Mouse (Mus musculus) ES-Bruce4 (cell line): ENCODE data around the gene Zfp61. TPM values are rescaled to one million over a fixed set of nuclear protein-coding genes. Genes with fewer than 3 reads are reported as not detected.
"Not testable (repeated sequence)": the region's sequence is repeated elsewhere in the genome, so short reads cannot be mapped to it uniquely, and the experiment has no call there.

Experiments used
- H3K27ac ChIP-seq: 2 replicates; pipeline ENCODE4 v1.5.1; 2012; ENCODE audit warnings: low read length, inconsistent platforms; ENCODE audit not compliant: insufficient read depth
- H3K27me3 ChIP-seq: 2 replicates; pipeline ENCODE4 v1.6.1; 2012; ENCODE audit warnings: mild to moderate bottlenecking, low read length, inconsistent platforms; ENCODE audit not compliant: control insufficient read depth, poor library complexity, insufficient read depth, severe bottlenecking
- H3K36me3 ChIP-seq: 2 replicates; pipeline ENCODE4 v1.6.1; 2012; ENCODE audit warnings: inconsistent platforms, mild to moderate bottlenecking, low read length, moderate library complexity; ENCODE audit not compliant: control insufficient read depth, poor library complexity, insufficient read depth, severe bottlenecking
- H3K4me1 ChIP-seq: one replicate; pipeline ENCODE4 v1.8.1; 2011; ENCODE audit warnings: low read length; ENCODE audit not compliant: control insufficient read depth, insufficient read depth
- H3K4me3 ChIP-seq: 2 replicates; pipeline ENCODE4 v1.5.1; 2011; ENCODE audit warnings: low read depth, mild to moderate bottlenecking, low read length
- H3K9ac ChIP-seq: 2 replicates; pipeline ENCODE4 v1.6.1; 2012; ENCODE audit warnings: low read depth, mild to moderate bottlenecking, inconsistent platforms; ENCODE audit not compliant: poor library complexity, severe bottlenecking
- H3K9me3 ChIP-seq: replicated peaks from 2 replicates; pipeline ENCODE4 v1.6.1; 2012; ENCODE audit warnings: mild to moderate bottlenecking, low read length, inconsistent platforms; ENCODE audit not compliant: control insufficient read depth, poor library complexity, insufficient read depth, severe bottlenecking
- CTCF ChIP-seq: IDR thresholded peaks from one replicate; pipeline ENCODE4 v1.8.1; 2011; ENCODE audit warnings: low read depth, low read length
- EP300 ChIP-seq: IDR thresholded peaks from 2 replicates; pipeline ENCODE4 v1.6.1; 2011; ENCODE audit warnings: low read depth, low read length; ENCODE audit not compliant: insufficient read depth
- POLR2A ChIP-seq: IDR thresholded peaks from one replicate; pipeline ENCODE4 v1.8.1; 2011; ENCODE audit warnings: low read length; ENCODE audit not compliant: insufficient read depth
- polyA plus RNA-seq: library from polyadenylated mRNA; stranded (reverse); fragments of >200 nt; gene quantifications from 2 replicates; pipeline ENCODE4 v1.2.4, GENCODE M21; 2011; ENCODE audit warnings: low read depth; ENCODE audit not compliant: missing spikeins, insufficient read depth, insufficient read length

The Zfp61 gene
- polyA plus RNA-seq, 1 experiment = 5.6 TPM

- Histone ChIP-seq H3K9ac (no peak overlapping the region), H3K4me1 (peaks cover 2% of the 10 kb centered on the region), H3K27me3 (no peaks in the 10 kb centered on the region), H3K9me3 (no peaks in the 10 kb centered on the region), H3K27ac (no peak overlapping the region), H3K4me3 (no peak overlapping the region), H3K36me3 (no peaks in the 10 kb centered on the region)
- no peak for TF ChIP-seq POLR2A
- no peak for TF ChIP-seq EP300
- TF ChIP-seq CTCF = no peak
Measured at GRCm38 (mm10) chr7:24286916-24287315, 14.1 kb downstream of the Zfp61 start.

- H3K36me3 ChIP-seq = no peaks in the 10 kb centered on the region
- H3K4me1 ChIP-seq = peaks cover under 1% of the 10 kb centered on the region
- TF ChIP-seq EP300 (no peak), POLR2A (no peak), CTCF (peak; percentile 48)
- H3K27ac ChIP-seq = no peak overlapping the region
- no peaks in the 10 kb centered on the region for H3K27me3 ChIP-seq
- no peak overlapping the region for H3K4me3 ChIP-seq
- no peak overlapping the region for H3K9ac ChIP-seq
- no peaks in the 10 kb centered on the region for H3K9me3 ChIP-seq
Measured at GRCm38 (mm10) chr7:24286090-24286489, 14.9 kb downstream of the Zfp61 start.

- no peak for TF ChIP-seq POLR2A
- no peak for TF ChIP-seq CTCF
- TF ChIP-seq EP300 = no peak
- Histone ChIP-seq H3K4me3 (peak overlapping the region; percentile 31), H3K9me3 (peaks cover 10% of the 10 kb centered on the region; the same call in 1 of the 2 replicates), H3K27me3 (no peaks in the 10 kb centered on the region), H3K27ac (peak overlapping the region; percentile 37), H3K4me1 (peaks cover 2% of the 10 kb centered on the region), H3K36me3 (no peaks in the 10 kb centered on the region; the same call in 1 of the 2 replicates), H3K9ac (0 out of 2 replicates have a peak overlapping the region, but pooled peaks have one; percentile 1)
Measured at GRCm38 (mm10) chr7:24280858-24281145, 20.2 kb downstream of the Zfp61 start.

GRCm38 (mm10) chr7:24280031-24280857 lies 20.8 kb downstream of the Zfp61 start:
- H3K36me3 ChIP-seq = peaks cover 3% of the 10 kb centered on the region; the same call in 1 of the 2 replicates
- 0 out of 2 replicates have a peak overlapping the region, but pooled peaks have one; percentile 1 for H3K9ac ChIP-seq
- H3K4me3 ChIP-seq = peak overlapping the region; percentile 31
- H3K27ac ChIP-seq = peak overlapping the region; percentile 37
- H3K27me3 ChIP-seq = no peaks in the 10 kb centered on the region
- peaks cover 2% of the 10 kb centered on the region for H3K4me1 ChIP-seq
- TF ChIP-seq CTCF (no peak), EP300 (no peak), POLR2A (no peak)
- peaks cover 10% of the 10 kb centered on the region; the same call in 1 of the 2 replicates for H3K9me3 ChIP-seq

GRCm38 (mm10) chr7:24278771-24279170 lies 22.3 kb downstream of the Zfp61 start:
- not testable (repeated sequence) for H3K9ac ChIP-seq
- H3K27ac ChIP-seq = peak overlapping the region; percentile 78

GRCm38 (mm10) chr7:24274456-24274855 lies 26.6 kb downstream of the Zfp61 start:
- peaks cover 10% of the 10 kb centered on the region; the same call in 1 of the 2 replicates for H3K9me3 ChIP-seq
- TF ChIP-seq CTCF (no peak), POLR2A (no peak), EP300 (no peak)
- no peaks in the 10 kb centered on the region for H3K27me3 ChIP-seq
- H3K9ac ChIP-seq = no peak overlapping the region
- no peak overlapping the region for H3K27ac ChIP-seq
- peaks cover 12% of the 10 kb centered on the region for H3K36me3 ChIP-seq
- H3K4me3 ChIP-seq = no peak overlapping the region
- peaks cover 2% of the 10 kb centered on the region for H3K4me1 ChIP-seq

More at GRCm38 (mm10) chr7:24278771-24279170, 22.3 kb downstream of the Zfp61 start:
- peaks cover 12% of the 10 kb centered on the region for H3K36me3 ChIP-seq
- H3K27me3 ChIP-seq, H3K9me3 ChIP-seq, H3K4me1 ChIP-seq, H3K4me3 ChIP-seq: not testable (repeated sequence)
